Mouse (Mus musculus): ENCODE measurements at regions not wholly inside any gene's neighbourhood (a gene's known extent, or its start where the extent isn't known, plus 50 kb on each side); places are given as distances from the start of the nearest gene placed in this dataset.

- no peak for DNase-seq
- TF ChIP-seq CTCF (IDR thresholded peaks at IDR 0.05; ENCODE audit: insufficient read depth, low read length) (no peak), POLR2A (IDR thresholded peaks at IDR 0.05; ENCODE audit: borderline replicate concordance, extremely low read depth, low read depth, low read length) (no peak)
- no peak overlapping the region for H3K4me3 ChIP-seq (replicated peaks; ENCODE audit: extremely low read depth, low read depth, low read length)
- 90% methylated on average over 5 of the region's 5 CpGs for WGBS
- peaks cover 3% of the 10 kb centered on the region for H3K4me1 ChIP-seq (ENCODE audit: control insufficient read depth, insufficient read depth, low read length)
These were observed 194.9 kb upstream of the Ppp2r2d start for GRCm38 (mm10) chr7:138650946-138651345.

DNA sequence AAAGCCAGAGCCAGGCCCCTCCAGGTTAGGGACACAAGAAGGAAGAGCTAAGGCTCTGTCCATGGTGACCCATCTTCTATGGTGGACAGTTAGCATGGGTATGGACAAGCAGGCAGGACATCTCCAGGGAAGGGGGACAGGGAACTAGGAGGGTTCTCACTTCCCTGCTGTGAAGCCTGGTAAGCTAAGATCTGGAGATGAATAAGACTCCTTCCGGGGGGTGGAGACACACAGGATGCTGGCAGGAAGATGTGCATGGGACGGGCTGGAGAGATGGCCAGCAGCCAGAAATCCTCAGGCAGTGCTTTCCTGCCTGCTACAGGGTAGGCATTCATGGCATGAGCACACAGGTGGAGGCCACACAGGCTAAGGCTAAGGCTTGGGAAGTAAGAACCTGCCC is 198.2 kb upstream of the Ppp2r2d start:
- Histone ChIP-seq H3K4me1 (ENCODE audit: control insufficient read depth, insufficient read depth, low read length) (peaks cover 3% of the 10 kb centered on the region), H3K4me3 (replicated peaks; ENCODE audit: extremely low read depth, low read depth, low read length) (no peak overlapping the region)
- no peak for TF ChIP-seq POLR2A (IDR thresholded peaks at IDR 0.05; ENCODE audit: borderline replicate concordance, extremely low read depth, low read depth, low read length)
- no peak for TF ChIP-seq CTCF (IDR thresholded peaks at IDR 0.05; ENCODE audit: insufficient read depth, low read length)
- DNase-seq: no peak
- 46% methylated on average over 2 of the region's 2 CpGs for WGBS

DNA sequence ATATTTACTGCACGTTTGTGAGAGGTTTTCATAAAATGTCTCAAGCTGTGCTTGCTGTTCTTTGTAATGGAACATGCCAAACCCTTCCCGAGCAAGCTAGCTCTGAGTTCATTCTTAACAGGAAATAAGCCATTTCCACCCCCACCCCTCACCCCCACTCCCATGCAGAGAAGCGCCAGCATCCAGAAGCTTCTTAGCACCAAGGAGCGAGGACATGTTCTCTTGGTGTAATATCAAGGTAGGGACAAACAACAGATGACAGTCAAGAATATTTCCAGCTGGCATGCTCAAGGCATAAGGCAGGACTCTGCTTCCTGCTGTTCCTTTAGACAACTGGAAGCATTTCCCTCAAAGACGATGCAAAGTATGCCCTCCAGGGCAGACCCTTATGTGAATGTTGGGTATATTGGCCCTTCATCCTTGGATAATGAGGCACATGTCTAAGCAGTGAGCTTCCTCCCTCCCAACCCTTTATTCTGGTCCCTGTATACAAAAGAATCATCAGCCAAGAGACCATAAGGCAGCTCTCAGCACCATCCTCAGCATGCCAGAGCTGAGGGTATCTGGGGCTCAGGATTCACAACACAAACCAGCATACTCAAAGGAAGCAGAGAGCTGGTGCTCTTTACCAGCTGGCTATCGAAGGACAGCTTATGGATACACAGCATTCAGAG is 205.2 kb upstream of the Ppp2r2d start:
- peaks cover 7% of the 10 kb centered on the region for H3K4me1 ChIP-seq (ENCODE audit: control insufficient read depth, insufficient read depth, low read length)
- DNase-seq: no peak
- no peak overlapping the region for H3K4me3 ChIP-seq (replicated peaks; ENCODE audit: extremely low read depth, low read depth, low read length)
- WGBS: 50% methylated on average over 6 of the region's 6 CpGs
- TF ChIP-seq CTCF (IDR thresholded peaks at IDR 0.05; ENCODE audit: insufficient read depth, low read length) (no peak), POLR2A (IDR thresholded peaks at IDR 0.05; ENCODE audit: borderline replicate concordance, extremely low read depth, low read depth, low read length) (no peak)

GRCm38 (mm10) chr7:138639541-138639940 is 206.3 kb upstream of the Ppp2r2d start:
- no peak for TF ChIP-seq CTCF (IDR thresholded peaks at IDR 0.05; ENCODE audit: insufficient read depth, low read length)
- no peak for TF ChIP-seq POLR2A (IDR thresholded peaks at IDR 0.05; ENCODE audit: borderline replicate concordance, extremely low read depth, low read depth, low read length)
- H3K4me1 ChIP-seq (ENCODE audit: control insufficient read depth, insufficient read depth, low read length): peaks cover 7% of the 10 kb centered on the region
- no peak for DNase-seq
- whole genome bisulfite sequencing: 44% methylated on average over 3 of the region's 3 CpGs
- no peak overlapping the region for H3K4me3 ChIP-seq (replicated peaks; ENCODE audit: extremely low read depth, low read depth, low read length)

GRCm38 (mm10) chr7:138626061-138626460 is 219.8 kb upstream of the Ppp2r2d start:
- TF ChIP-seq POLR2A (IDR thresholded peaks at IDR 0.05; ENCODE audit: borderline replicate concordance, extremely low read depth, low read depth, low read length): no peak
- no peak for TF ChIP-seq CTCF (IDR thresholded peaks at IDR 0.05; ENCODE audit: insufficient read depth, low read length)
- no peaks in the 10 kb centered on the region for H3K4me1 ChIP-seq (ENCODE audit: control insufficient read depth, insufficient read depth, low read length)
- DNase-seq: no peak
- no peak overlapping the region for H3K4me3 ChIP-seq (replicated peaks; ENCODE audit: extremely low read depth, low read depth, low read length)
- WGBS: 48% methylated on average over 9 of the region's 9 CpGs

DNA sequence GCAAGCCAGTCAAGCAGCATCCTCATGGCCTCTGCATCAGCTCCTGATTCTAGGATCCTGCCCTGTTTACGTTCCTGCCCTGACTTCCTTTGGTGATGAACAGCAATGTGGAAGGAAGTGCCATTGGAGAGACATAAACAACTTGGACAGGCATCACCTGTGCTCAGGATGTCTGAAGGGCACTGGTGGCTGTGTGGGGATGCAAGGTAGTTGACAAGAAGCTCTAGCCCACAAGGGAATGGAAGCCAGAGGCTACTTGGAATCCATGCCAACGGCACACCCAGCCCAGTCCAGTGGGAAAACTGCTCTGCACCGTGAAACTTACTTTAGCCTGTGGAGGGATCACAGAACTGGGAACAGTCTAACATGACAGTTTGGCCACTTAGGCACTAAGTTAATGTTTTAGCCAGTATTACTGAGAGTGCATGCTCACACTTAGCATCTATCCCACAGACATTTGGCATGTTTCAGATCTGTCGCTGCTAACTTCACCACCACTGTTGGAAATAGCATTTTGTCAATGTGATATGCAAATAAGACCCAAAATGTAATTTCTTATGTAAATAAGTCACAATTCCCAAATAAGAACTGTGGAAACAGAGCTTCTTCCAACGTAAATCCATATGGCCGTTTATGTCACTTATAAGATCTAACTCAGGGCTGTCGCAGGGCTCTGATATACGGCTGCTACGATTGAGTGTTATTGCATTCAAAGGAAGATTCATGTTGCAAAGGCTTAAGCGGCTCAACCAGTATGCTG is 223.5 kb upstream of the Tcerg1l start:
- Histone ChIP-seq H3K4me3 (replicated peaks; ENCODE audit: extremely low read depth, low read depth, low read length) (no peak overlapping the region), H3K4me1 (ENCODE audit: control insufficient read depth, insufficient read depth, low read length) (no peaks in the 10 kb centered on the region)
- DNase-seq: no peak
- TF ChIP-seq CTCF (IDR thresholded peaks at IDR 0.05; ENCODE audit: insufficient read depth, low read length): no peak
- no peak for TF ChIP-seq POLR2A (IDR thresholded peaks at IDR 0.05; ENCODE audit: borderline replicate concordance, extremely low read depth, low read depth, low read length)
- 82% methylated on average over 10 of the region's 10 CpGs for WGBS

DNA sequence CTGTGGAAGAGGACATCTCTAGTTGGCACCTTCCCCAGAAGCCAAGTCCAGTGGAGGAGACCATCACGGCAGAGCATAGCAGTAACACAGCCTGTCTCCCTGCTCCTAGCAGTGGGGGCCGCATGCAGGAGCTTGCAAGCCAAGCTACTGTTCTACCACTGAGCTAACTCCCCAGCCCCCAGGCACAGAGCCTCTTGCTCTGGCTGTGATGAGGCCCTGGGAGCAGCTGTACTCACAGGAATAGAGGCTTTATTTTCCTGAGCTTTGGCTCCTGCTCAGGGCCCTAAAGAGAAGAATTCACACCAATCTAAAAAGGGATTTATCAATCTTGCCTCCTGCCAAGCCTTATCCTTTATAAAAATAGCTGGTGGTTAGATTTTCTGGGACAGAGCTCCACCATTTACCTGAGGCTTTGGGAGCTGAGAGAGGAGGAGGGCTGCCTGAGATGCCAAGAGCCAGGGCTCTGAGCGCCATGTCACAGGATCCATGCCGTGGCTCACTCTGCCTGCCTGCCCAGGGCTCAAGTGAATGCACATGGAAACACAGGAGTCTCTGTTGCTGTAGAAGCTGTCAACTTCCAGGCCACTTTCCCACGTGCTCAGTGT is 222.7 kb upstream of the Tcerg1l start:
- Histone ChIP-seq H3K4me1 (ENCODE audit: control insufficient read depth, insufficient read depth, low read length) (no peaks in the 10 kb centered on the region), H3K4me3 (replicated peaks; ENCODE audit: extremely low read depth, low read depth, low read length) (no peak overlapping the region)
- WGBS: 65% methylated on average over 5 of the region's 5 CpGs
- no peak for TF ChIP-seq CTCF (IDR thresholded peaks at IDR 0.05; ENCODE audit: insufficient read depth, low read length)
- TF ChIP-seq POLR2A (IDR thresholded peaks at IDR 0.05; ENCODE audit: borderline replicate concordance, extremely low read depth, low read depth, low read length): no peak
- DNase-seq: no peak

DNA sequence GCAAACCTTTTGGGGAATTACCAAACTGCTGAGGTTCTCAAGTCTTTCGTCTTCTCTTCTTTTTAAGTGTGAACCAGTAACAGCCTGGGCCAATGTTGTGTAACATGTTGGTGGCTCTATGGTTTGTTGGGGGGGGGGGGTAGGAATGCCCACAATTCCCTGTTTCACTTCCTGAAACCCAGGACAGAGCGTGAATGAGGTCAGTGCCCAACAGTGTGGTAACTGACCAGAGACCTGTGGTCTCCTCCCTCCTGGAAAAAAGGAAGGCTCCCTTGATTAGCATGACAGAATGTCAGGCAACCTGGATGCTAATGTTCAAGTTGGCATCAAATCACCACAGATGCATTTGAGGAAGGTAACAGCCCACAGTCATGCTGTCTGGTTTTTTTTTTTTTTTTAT is 218.9 kb upstream of the Tcerg1l start:
- no peak for DNase-seq
- no peaks in the 10 kb centered on the region for H3K4me1 ChIP-seq (ENCODE audit: control insufficient read depth, insufficient read depth, low read length)
- TF ChIP-seq POLR2A (IDR thresholded peaks at IDR 0.05; ENCODE audit: borderline replicate concordance, extremely low read depth, low read depth, low read length): no peak
- TF ChIP-seq CTCF (IDR thresholded peaks at IDR 0.05; ENCODE audit: insufficient read depth, low read length): no peak
- no peak overlapping the region for H3K4me3 ChIP-seq (replicated peaks; ENCODE audit: extremely low read depth, low read depth, low read length)
- WGBS: 70% methylated on average over 2 of the region's 2 CpGs

GRCm38 (mm10) chr7:138609605-138610004 is 212.1 kb upstream of the Tcerg1l start:
- 67% methylated on average over 3 of the region's 3 CpGs for WGBS
- Histone ChIP-seq H3K4me3 (replicated peaks; ENCODE audit: extremely low read depth, low read depth, low read length) (no peak overlapping the region), H3K4me1 (ENCODE audit: control insufficient read depth, insufficient read depth, low read length) (no peaks in the 10 kb centered on the region)
- no peak for TF ChIP-seq CTCF (IDR thresholded peaks at IDR 0.05; ENCODE audit: insufficient read depth, low read length)
- TF ChIP-seq POLR2A (IDR thresholded peaks at IDR 0.05; ENCODE audit: borderline replicate concordance, extremely low read depth, low read depth, low read length): no peak
- no peak for DNase-seq

Measured in lung, adult 2 months (tissue).